Mouse (Mus musculus): ENCODE data around the gene Best1. TPM values are rescaled to one million over a fixed set of nuclear protein-coding genes. Genes with fewer than 3 reads are reported as not detected.
A peak's percentile ranks its signal among the peaks of the same experiment; 100 is the strongest.

Gene Best1
- polyA plus RNA-seq, 1 experiment from 2014 or later, result 1.6 TPM

GRCm38 (mm10) chr19:9945800-9946564 is 55.5 kb downstream of the Best1 start:
- no peak overlapping the region for H3K4me3 ChIP-seq
- H3K36me3 ChIP-seq (replicated peaks), result no peaks in the 10 kb centered on the region
- no peak overlapping the region for H3K27ac ChIP-seq (replicated peaks)
- WGBS, result 92% methylated on average over 8 of the region's 8 CpGs
- 0 out of 2 replicates have a peak, but pooled peaks cover 2% of the 10 kb centered on the region for H3K9me3 ChIP-seq
- H3K27me3 ChIP-seq (replicated peaks; ENCODE audit: low read depth, poor library complexity, severe bottlenecking), result no peaks in the 10 kb centered on the region
- DNase-seq (ENCODE audit: low spot score), result no peak
- H3K4me1 ChIP-seq, result peaks cover 30% of the 10 kb centered on the region

GRCm38 (mm10) chr19:9942539-9943533 is 58.6 kb downstream of the Best1 start:
- Histone ChIP-seq H3K4me3 (no peak overlapping the region), H3K27ac (replicated peaks) (peak overlapping the region; percentile 73), H3K4me1 (peaks cover 56% of the 10 kb centered on the region), H3K36me3 (replicated peaks) (no peaks in the 10 kb centered on the region), H3K27me3 (replicated peaks; ENCODE audit: low read depth, poor library complexity, severe bottlenecking) (no peaks in the 10 kb centered on the region), H3K9me3 (no peaks in the 10 kb centered on the region)
- 61% methylated on average over 10 of the region's 10 CpGs for WGBS
- DNase-seq (ENCODE audit: low spot score), result no peak

GRCm38 (mm10) chr19:9941809-9942208 is 59.6 kb downstream of the Best1 start:
- H3K27ac ChIP-seq (replicated peaks), result no peak overlapping the region
- no peaks in the 10 kb centered on the region for H3K9me3 ChIP-seq
- 18% methylated on average over 1 of the region's 1 CpGs for WGBS
- H3K27me3 ChIP-seq (replicated peaks; ENCODE audit: low read depth, poor library complexity, severe bottlenecking), result no peaks in the 10 kb centered on the region
- H3K4me3 ChIP-seq, result no peak overlapping the region
- peaks cover 58% of the 10 kb centered on the region for H3K4me1 ChIP-seq
- H3K36me3 ChIP-seq (replicated peaks), result no peaks in the 10 kb centered on the region
- peak; percentile 50 for DNase-seq (ENCODE audit: low spot score)

GRCm38 (mm10) chr19:9940903-9941302 is 60.5 kb downstream of the Best1 start:
- DNase-seq (ENCODE audit: low spot score), result no peak
- Histone ChIP-seq H3K27me3 (replicated peaks; ENCODE audit: low read depth, poor library complexity, severe bottlenecking) (no peaks in the 10 kb centered on the region), H3K4me1 (peaks cover 62% of the 10 kb centered on the region), H3K36me3 (replicated peaks) (no peaks in the 10 kb centered on the region), H3K4me3 (no peak overlapping the region), H3K9me3 (no peaks in the 10 kb centered on the region), H3K27ac (replicated peaks) (peak overlapping the region; percentile 57; the same call in 1 of the 2 replicates)
- 14% methylated on average over 4 of the region's 4 CpGs for WGBS

GRCm38 (mm10) chr19:9939841-9940240 is 61.6 kb downstream of the Best1 start:
- WGBS, result 45% methylated on average over 7 of the region's 7 CpGs

GRCm38 (mm10) chr19:9938824-9939303 is 62.6 kb downstream of the Best1 start:
- no peak for DNase-seq (ENCODE audit: low spot score)

More at GRCm38 (mm10) chr19:9939841-9940240, 61.6 kb downstream of the Best1 start:
- no peaks in the 10 kb centered on the region for H3K9me3 ChIP-seq
- H3K36me3 ChIP-seq (replicated peaks), result no peaks in the 10 kb centered on the region
- H3K27ac ChIP-seq (replicated peaks), result no peak overlapping the region
- H3K4me3 ChIP-seq, result no peak overlapping the region
- H3K4me1 ChIP-seq, result peaks cover 62% of the 10 kb centered on the region
- no peaks in the 10 kb centered on the region for H3K27me3 ChIP-seq (replicated peaks; ENCODE audit: low read depth, poor library complexity, severe bottlenecking)
- no peak for DNase-seq (ENCODE audit: low spot score)

GRCm38 (mm10) chr19:9938156-9938823 is 63.1 kb downstream of the Best1 start:
- Histone ChIP-seq H3K27me3 (replicated peaks; ENCODE audit: low read depth, poor library complexity, severe bottlenecking) (no peaks in the 10 kb centered on the region), H3K4me3 (no peak overlapping the region), H3K27ac (replicated peaks) (no peak overlapping the region), H3K36me3 (replicated peaks) (no peaks in the 10 kb centered on the region), H3K4me1 (peaks cover 55% of the 10 kb centered on the region), H3K9me3 (no peaks in the 10 kb centered on the region)
- no peak for DNase-seq (ENCODE audit: low spot score)
- WGBS, result 74% methylated on average over 6 of the region's 6 CpGs

More at GRCm38 (mm10) chr19:9938824-9939303, 62.6 kb downstream of the Best1 start:
- WGBS, result 78% methylated on average over 13 of the region's 13 CpGs
- Histone ChIP-seq H3K27ac (replicated peaks) (peak overlapping the region; percentile 20; the same call in 1 of the 2 replicates), H3K4me3 (no peak overlapping the region), H3K36me3 (replicated peaks) (no peaks in the 10 kb centered on the region), H3K4me1 (peaks cover 59% of the 10 kb centered on the region), H3K27me3 (replicated peaks; ENCODE audit: low read depth, poor library complexity, severe bottlenecking) (no peaks in the 10 kb centered on the region), H3K9me3 (no peaks in the 10 kb centered on the region)

- Histone ChIP-seq H3K27me3 (replicated peaks; ENCODE audit: low read depth, poor library complexity, severe bottlenecking) (no peaks in the 10 kb centered on the region), H3K27ac (replicated peaks) (no peak overlapping the region), H3K4me1 (peaks cover 47% of the 10 kb centered on the region), H3K36me3 (replicated peaks) (no peaks in the 10 kb centered on the region), H3K4me3 (no peak overlapping the region), H3K9me3 (no peaks in the 10 kb centered on the region)
- no peak for DNase-seq (ENCODE audit: low spot score)
- 76% methylated on average over 5 of the region's 5 CpGs for WGBS
These were observed 64.0 kb downstream of the Best1 start for GRCm38 (mm10) chr19:9937428-9937827.

- Histone ChIP-seq H3K27me3 (replicated peaks; ENCODE audit: low read depth, poor library complexity, severe bottlenecking) (no peaks in the 10 kb centered on the region), H3K4me3 (no peak overlapping the region), H3K4me1 (peaks cover 38% of the 10 kb centered on the region), H3K27ac (replicated peaks) (no peak overlapping the region), H3K36me3 (replicated peaks) (no peaks in the 10 kb centered on the region), H3K9me3 (no peaks in the 10 kb centered on the region)
- DNase-seq (ENCODE audit: low spot score), result no peak
- 58% methylated on average over 5 of the region's 5 CpGs for WGBS
These were observed 64.9 kb downstream of the Best1 start for GRCm38 (mm10) chr19:9936579-9936978.

Other genes starting within 250 kb of the Best1 start
- not detected in 2 replicates for gene Scgb2a2, start 154.1 kb downstream of the Best1 start, polyA plus RNA-seq (2016; fragmentation: Nextera tagmentation; extraction: Ambion mirVana)
- 159 and 169 TPM in 2 replicates for gene Incenp, start 102.1 kb downstream of the Best1 start, polyA plus RNA-seq (2016; fragmentation: Nextera tagmentation; extraction: Ambion mirVana)
- 1,291 and 1,338 TPM in 2 replicates for gene Fth1, start 21.0 kb downstream of the Best1 start, polyA plus RNA-seq (2016; fragmentation: Nextera tagmentation; extraction: Ambion mirVana)
- 51.7 and 57.4 TPM in 2 replicates for gene Rab3il1, start within 50 bp of the Best1 start, polyA plus RNA-seq (2016; fragmentation: Nextera tagmentation; extraction: Ambion mirVana)
- gene Fads3, start 39.9 kb upstream of the Best1 start, polyA plus RNA-seq (2016; fragmentation: Nextera tagmentation; extraction: Ambion mirVana), result 4.0 and 4.3 TPM in 2 replicates
- gene Fads2, start 100.1 kb upstream of the Best1 start, polyA plus RNA-seq (2016; fragmentation: Nextera tagmentation; extraction: Ambion mirVana), result 160 and 165 TPM in 2 replicates
- 151 and 156 TPM in 2 replicates for gene Fads1, start 181.3 kb upstream of the Best1 start, polyA plus RNA-seq (2016; fragmentation: Nextera tagmentation; extraction: Ambion mirVana)
- gene Tmem258, start 202.4 kb upstream of the Best1 start, polyA plus RNA-seq (2016; fragmentation: Nextera tagmentation; extraction: Ambion mirVana), result 379 and 394 TPM in 2 replicates
- 183 and 199 TPM in 2 replicates for gene Fen1, start 202.5 kb upstream of the Best1 start, polyA plus RNA-seq (2016; fragmentation: Nextera tagmentation; extraction: Ambion mirVana)
- gene Myrf, start 239.1 kb upstream of the Best1 start, polyA plus RNA-seq (2016; fragmentation: Nextera tagmentation; extraction: Ambion mirVana), result 4.2 TPM in 2 replicates